Mouse (Mus musculus): ENCODE measurements around the gene BC004004. TPM values are rescaled to one million over a fixed set of nuclear protein-coding genes. Genes with fewer than 3 reads are reported as not detected.

The BC004004 gene
- 82.2 and 83.0 TPM in 2 replicates for polyA plus RNA-seq (2015; fragmentation: Nextera tagmentation; extraction: Ambion mirVana)

GRCm38 (mm10) chr17:29268682-29269348 lies at the start of gene BC004004:
Gene BC004004, plus strand, starts transcription at chr17:29268788.
- peak within 1 kb of the TSS; percentile 96 for H3K27ac ChIP-seq (ENCODE audit: low read length)
- peaks cover 22% of the 10 kb centered on the region for H3K4me1 ChIP-seq (ENCODE audit: control insufficient read depth, insufficient read depth, low read length)
- WGBS = 0% methylated on average over 61 of the region's 63 CpGs

GRCm38 (mm10) chr17:29220631-29221030 lies 48.0 kb upstream of the BC004004 start:
- Histone ChIP-seq H3K27ac (ENCODE audit: low read length) (no peak overlapping the region), H3K9ac (ENCODE audit: low read length) (no peak overlapping the region), H3K27me3 (ENCODE audit: control insufficient read depth, insufficient read depth, low read length) (no peaks in the 10 kb centered on the region), H3K9me3 (replicated peaks; ENCODE audit: control insufficient read depth, low read length) (no peaks in the 10 kb centered on the region), H3K4me3 (replicated peaks; ENCODE audit: low read length) (no peak overlapping the region), H3K4me1 (ENCODE audit: control insufficient read depth, insufficient read depth, low read length) (no peaks in the 10 kb centered on the region), H3K36me3 (ENCODE audit: control insufficient read depth, insufficient read depth, low read length) (no peaks in the 10 kb centered on the region), H3K4me2 (ENCODE audit: low read depth, low read length) (no peak overlapping the region)
- 72% methylated on average over 14 of the region's 14 CpGs for WGBS
- ATAC-seq (ENCODE audit: insufficient read depth, low FRiP score) = no peak

More at GRCm38 (mm10) chr17:29268682-29269348, at the start of gene BC004004:
- Histone ChIP-seq H3K9ac (ENCODE audit: low read length) (peak within 1 kb of the TSS; percentile 94), H3K4me2 (ENCODE audit: low read depth, low read length) (peak within 1 kb of the TSS; percentile 59), H3K4me3 (replicated peaks; ENCODE audit: low read length) (peak within 1 kb of the TSS; percentile 74), H3K27me3 (ENCODE audit: control insufficient read depth, insufficient read depth, low read length) (no peaks in the 10 kb centered on the region), H3K9me3 (replicated peaks; ENCODE audit: control insufficient read depth, low read length) (no peaks in the 10 kb centered on the region), H3K36me3 (ENCODE audit: control insufficient read depth, insufficient read depth, low read length) (no peaks in the 10 kb centered on the region)
- ATAC-seq (ENCODE audit: insufficient read depth, low FRiP score) = peak; percentile 91

- no peak overlapping the region for H3K4me3 ChIP-seq (replicated peaks; ENCODE audit: low read length)
- ATAC-seq (ENCODE audit: insufficient read depth, low FRiP score) = no peak
- H3K4me1 ChIP-seq (ENCODE audit: control insufficient read depth, insufficient read depth, low read length) = peaks cover 9% of the 10 kb centered on the region
- 70% methylated on average over 10 of the region's 10 CpGs for WGBS
- H3K27me3 ChIP-seq (ENCODE audit: control insufficient read depth, insufficient read depth, low read length) = 0 out of 2 replicates have a peak, but pooled peaks cover under 1% of the 10 kb centered on the region
- no peaks in the 10 kb centered on the region for H3K9me3 ChIP-seq (replicated peaks; ENCODE audit: control insufficient read depth, low read length)
- H3K27ac ChIP-seq (ENCODE audit: low read length) = no peak overlapping the region
- H3K4me2 ChIP-seq (ENCODE audit: low read depth, low read length) = no peak overlapping the region
- no peaks in the 10 kb centered on the region for H3K36me3 ChIP-seq (ENCODE audit: control insufficient read depth, insufficient read depth, low read length)
- no peak overlapping the region for H3K9ac ChIP-seq (ENCODE audit: low read length)
Measured at GRCm38 (mm10) chr17:29231109-29231508, 37.5 kb upstream of the BC004004 start.

- H3K27me3 ChIP-seq (ENCODE audit: control insufficient read depth, insufficient read depth, low read length) = 0 out of 2 replicates have a peak, but pooled peaks cover 11% of the 10 kb centered on the region
- H3K4me3 ChIP-seq (replicated peaks; ENCODE audit: low read length) = no peak overlapping the region
- WGBS = 68% methylated on average over 7 of the region's 7 CpGs
- no peak overlapping the region for H3K4me2 ChIP-seq (ENCODE audit: low read depth, low read length)
- no peak overlapping the region for H3K27ac ChIP-seq (ENCODE audit: low read length)
- H3K36me3 ChIP-seq (ENCODE audit: control insufficient read depth, insufficient read depth, low read length) = no peaks in the 10 kb centered on the region
- no peak overlapping the region; the same call in 1 of the 2 replicates for H3K9ac ChIP-seq (ENCODE audit: low read length)
- no peak for ATAC-seq (ENCODE audit: insufficient read depth, low FRiP score)
- no peaks in the 10 kb centered on the region for H3K9me3 ChIP-seq (replicated peaks; ENCODE audit: control insufficient read depth, low read length)
- H3K4me1 ChIP-seq (ENCODE audit: control insufficient read depth, insufficient read depth, low read length) = peaks cover 28% of the 10 kb centered on the region
Measured at GRCm38 (mm10) chr17:29236111-29236510, 32.5 kb upstream of the BC004004 start.

GRCm38 (mm10) chr17:29237267-29237771 lies 31.3 kb upstream of the BC004004 start:
- Histone ChIP-seq H3K4me2 (ENCODE audit: low read depth, low read length) (peak overlapping the region; percentile 99), H3K9ac (ENCODE audit: low read length) (peak overlapping the region; percentile 78), H3K36me3 (ENCODE audit: control insufficient read depth, insufficient read depth, low read length) (no peaks in the 10 kb centered on the region), H3K9me3 (replicated peaks; ENCODE audit: control insufficient read depth, low read length) (no peaks in the 10 kb centered on the region), H3K27ac (ENCODE audit: low read length) (no peak overlapping the region), H3K27me3 (ENCODE audit: control insufficient read depth, insufficient read depth, low read length) (0 out of 2 replicates have a peak, but pooled peaks cover 11% of the 10 kb centered on the region), H3K4me1 (ENCODE audit: control insufficient read depth, insufficient read depth, low read length) (peaks cover 28% of the 10 kb centered on the region), H3K4me3 (replicated peaks; ENCODE audit: low read length) (peak overlapping the region; percentile 63)
- ATAC-seq (ENCODE audit: insufficient read depth, low FRiP score) = peak; percentile 10; the same call in 1 of the 2 replicates
- WGBS = 2% methylated on average over 32 of the region's 32 CpGs

- H3K4me3 ChIP-seq (replicated peaks; ENCODE audit: low read length) = peak within 1 kb of the TSS; percentile 63
- H3K27me3 ChIP-seq (ENCODE audit: control insufficient read depth, insufficient read depth, low read length) = 0 out of 2 replicates have a peak, but pooled peaks cover 11% of the 10 kb centered on the region
- no peaks in the 10 kb centered on the region for H3K36me3 ChIP-seq (ENCODE audit: control insufficient read depth, insufficient read depth, low read length)
- H3K4me2 ChIP-seq (ENCODE audit: low read depth, low read length) = peak within 1 kb of the TSS; percentile 99
- peaks cover 28% of the 10 kb centered on the region for H3K4me1 ChIP-seq (ENCODE audit: control insufficient read depth, insufficient read depth, low read length)
- peak within 1 kb of the TSS; percentile 78 for H3K9ac ChIP-seq (ENCODE audit: low read length)
- H3K9me3 ChIP-seq (replicated peaks; ENCODE audit: control insufficient read depth, low read length) = no peaks in the 10 kb centered on the region
- peak; percentile 68 for ATAC-seq (ENCODE audit: insufficient read depth, low FRiP score)
- H3K27ac ChIP-seq (ENCODE audit: low read length) = no peak within 1 kb of the TSS
- 0% methylated on average over 62 of the region's 73 CpGs for WGBS
Measured at GRCm38 (mm10) chr17:29237772-29238420, 30.7 kb upstream of the BC004004 start, which contains the start of gene Cpne5. Gene Cpne5, minus strand, starts transcription at chr17:29238167.

GRCm38 (mm10) chr17:29238421-29238945 lies 30.1 kb upstream of the BC004004 start:
- peak; percentile 19; the same call in 1 of the 2 replicates for ATAC-seq (ENCODE audit: insufficient read depth, low FRiP score)
- peak overlapping the region; percentile 63 for H3K4me3 ChIP-seq (replicated peaks; ENCODE audit: low read length)
- H3K36me3 ChIP-seq (ENCODE audit: control insufficient read depth, insufficient read depth, low read length) = no peaks in the 10 kb centered on the region
- 3% methylated on average over 23 of the region's 23 CpGs for WGBS
- H3K27me3 ChIP-seq (ENCODE audit: control insufficient read depth, insufficient read depth, low read length) = 0 out of 2 replicates have a peak, but pooled peaks cover 11% of the 10 kb centered on the region
- peak overlapping the region; percentile 99 for H3K4me2 ChIP-seq (ENCODE audit: low read depth, low read length)
- no peak overlapping the region for H3K27ac ChIP-seq (ENCODE audit: low read length)
- no peaks in the 10 kb centered on the region for H3K9me3 ChIP-seq (replicated peaks; ENCODE audit: control insufficient read depth, low read length)
- peaks cover 22% of the 10 kb centered on the region for H3K4me1 ChIP-seq (ENCODE audit: control insufficient read depth, insufficient read depth, low read length)
- peak overlapping the region; percentile 78 for H3K9ac ChIP-seq (ENCODE audit: low read length)

GRCm38 (mm10) chr17:29244912-29245311 lies 23.7 kb upstream of the BC004004 start:
- no peak overlapping the region for H3K4me2 ChIP-seq (ENCODE audit: low read depth, low read length)
- no peaks in the 10 kb centered on the region for H3K9me3 ChIP-seq (replicated peaks; ENCODE audit: control insufficient read depth, low read length)
- no peaks in the 10 kb centered on the region for H3K27me3 ChIP-seq (ENCODE audit: control insufficient read depth, insufficient read depth, low read length)
- 39% methylated on average over 11 of the region's 12 CpGs for WGBS
- H3K4me1 ChIP-seq (ENCODE audit: control insufficient read depth, insufficient read depth, low read length) = peaks cover 3% of the 10 kb centered on the region
- H3K36me3 ChIP-seq (ENCODE audit: control insufficient read depth, insufficient read depth, low read length) = no peaks in the 10 kb centered on the region
- H3K9ac ChIP-seq (ENCODE audit: low read length) = no peak overlapping the region
- H3K4me3 ChIP-seq (replicated peaks; ENCODE audit: low read length) = no peak overlapping the region
- H3K27ac ChIP-seq (ENCODE audit: low read length) = no peak overlapping the region
- ATAC-seq (ENCODE audit: insufficient read depth, low FRiP score) = no peak
